Mouse (Mus musculus) megakaryocyte, adult 5-6 weeks (primary cell): ENCODE data around the gene Rhox4e. TPM values are rescaled to one million over a fixed set of nuclear protein-coding genes. Genes with fewer than 3 reads are reported as not detected.
"Not testable (repeated sequence)": the region's sequence is repeated elsewhere in the genome, so short reads cannot be mapped to it uniquely, and the experiment has no call there.

Source experiments
- ATAC-seq: 2 replicates; pipeline ENCODE4 v1.8.0; 2016; ENCODE audit warnings: mild to moderate bottlenecking, inconsistent platforms; ENCODE audit not compliant: poor library complexity, severe bottlenecking
- total RNA-seq, 2 experiments: library from RNA; stranded (forward) in 1 of 2; stranded (reverse) in 1 of 2; fragments of 153-499, 151-499 nt in 1 of 2; fragments of 221-1000, 200-1000 nt in 1 of 2; gene quantifications; 2 replicates each; pipeline versions ENCODE4 v1.2.3 to v1.2.4; 2015 to 2017

The Rhox4e gene
- total RNA-seq (2015): not detected in 2 replicates
- total RNA-seq (2017): not detected in 2 replicates

DNA sequence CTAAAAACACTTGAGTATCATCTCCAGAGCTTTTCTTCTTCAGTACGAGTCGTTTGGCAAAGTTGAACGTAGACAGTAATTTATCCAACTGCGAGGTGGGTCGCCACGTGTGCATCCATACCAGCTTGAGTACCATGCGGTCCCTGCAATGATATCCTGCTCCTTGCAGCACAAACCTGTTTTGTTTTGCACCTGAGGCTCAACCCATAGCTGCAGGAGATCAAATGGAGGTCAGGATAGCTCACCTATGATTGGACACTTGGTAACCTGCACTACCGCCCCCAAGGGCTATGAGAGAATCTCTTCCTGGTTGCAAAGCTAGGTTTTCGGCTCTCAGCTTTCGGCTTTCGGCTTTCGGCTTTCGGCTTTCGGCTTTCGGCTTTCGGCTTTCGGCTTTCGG, at the start of gene Rhox4e:
TSS of gene Rhox4e (plus strand) at position 301 of the 400 bp plus-strand sequence.
- ATAC-seq: not testable (repeated sequence)

GRCm38 (mm10) chrX:37514059-37514458, 43.2 kb upstream of the Rhox4e start, which contains the start of gene Rhox4d:
Rhox4d (plus strand) TSS chrX:37514359.
- ATAC-seq: not testable (repeated sequence)

GRCm38 (mm10) chrX:37530152-37530551, 27.1 kb upstream of the Rhox4e start, which contains the start of gene Rhox2e:
Rhox2e (plus strand) TSS chrX:37530452.
- ATAC-seq: not testable (repeated sequence)

DNA sequence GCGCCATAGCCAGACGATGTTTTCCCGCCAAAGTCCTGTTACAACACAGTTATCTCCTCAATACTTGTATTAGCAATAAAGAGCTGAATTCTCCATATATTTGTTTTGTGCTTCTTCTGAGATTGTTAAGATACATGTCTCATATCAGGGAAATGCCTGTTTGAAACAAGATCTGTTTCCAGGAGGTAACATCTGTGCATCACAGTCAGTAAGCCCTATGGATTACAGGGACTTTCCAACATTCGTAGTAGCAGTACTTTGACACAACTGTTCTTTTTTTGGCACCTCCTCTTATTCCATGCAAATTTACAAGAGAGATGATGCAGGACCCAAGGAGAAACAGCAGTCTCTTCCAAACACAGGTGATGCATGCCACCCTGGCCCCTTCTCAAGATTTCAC, 15.5 kb upstream of the Rhox4e start, which contains the start of gene Rhox3e:
TSS of gene Rhox3e (plus strand) at position 301 of the 400 bp plus-strand sequence.
- not testable (repeated sequence) for ATAC-seq

DNA sequence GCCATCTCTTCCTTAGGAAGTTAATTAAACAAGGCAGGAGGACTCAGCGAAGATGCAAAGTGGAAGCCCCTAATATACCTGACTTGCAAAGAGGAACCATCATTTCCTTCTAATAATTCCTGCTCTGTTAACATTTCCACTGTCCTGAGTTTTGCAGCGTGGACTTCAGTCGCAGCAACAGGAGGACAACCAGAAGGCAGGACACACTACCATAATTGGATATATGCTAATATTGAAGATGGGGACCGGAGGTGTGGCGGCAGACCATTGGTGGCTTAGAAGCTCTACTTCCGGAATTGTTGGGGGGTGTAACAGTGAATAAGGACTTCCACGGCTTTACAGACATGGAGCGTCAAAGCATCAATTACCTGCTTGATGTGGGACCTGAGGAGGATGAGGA, 13.9 kb downstream of the Rhox4e start, which contains the start of gene Rhox2f:
TSS of gene Rhox2f (plus strand) at position 301 of the 400 bp plus-strand sequence.
- ATAC-seq: not testable (repeated sequence)

DNA sequence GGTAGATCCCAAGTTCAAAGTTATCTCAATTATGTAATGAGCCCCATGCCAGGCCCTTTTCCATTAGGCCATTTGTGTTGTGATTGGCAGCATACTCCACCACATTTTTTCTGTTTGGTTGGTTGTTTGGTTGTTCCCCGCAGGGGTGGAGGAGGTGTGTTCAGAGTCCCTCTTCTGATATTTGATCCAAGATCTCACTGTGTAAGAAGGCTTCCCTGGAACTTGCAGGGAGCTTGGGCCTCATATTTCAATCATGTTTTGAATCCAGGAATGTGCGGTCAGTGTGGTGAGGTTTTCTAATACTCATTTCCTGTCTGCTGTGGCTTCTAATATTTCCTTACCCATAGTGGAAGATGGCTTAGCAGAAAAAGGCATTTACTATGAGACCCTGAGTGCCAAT, 15.4 kb downstream of the Rhox4e start:
- ATAC-seq: not testable (repeated sequence)

DNA sequence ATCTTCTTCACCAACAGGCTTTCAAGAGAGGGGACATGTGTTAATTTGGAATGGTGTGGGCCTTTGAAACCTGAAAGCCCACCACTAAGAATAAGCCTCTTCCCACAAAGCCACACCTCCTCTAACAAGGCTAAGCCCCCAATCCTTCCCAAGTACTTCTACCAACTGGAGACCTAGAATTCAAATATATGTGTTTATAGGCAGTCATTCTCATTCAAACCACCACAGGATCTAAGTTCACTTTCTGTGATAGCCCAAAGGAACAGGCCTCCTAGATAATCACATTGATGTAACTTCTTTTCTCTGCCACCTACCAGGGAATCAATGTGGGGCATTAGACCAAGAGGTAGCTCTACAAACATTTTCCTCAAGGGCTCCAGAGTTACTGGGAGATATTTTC, 23.5 kb downstream of the Rhox4e start, which contains the start of gene Rhox3f:
TSS of gene Rhox3f (plus strand) at position 301 of the 400 bp plus-strand sequence.
- not testable (repeated sequence) for ATAC-seq

GRCm38 (mm10) chrX:37607604-37608003, 50.4 kb downstream of the Rhox4e start, which contains the start of gene Rhox4f:
Rhox4f (minus strand) TSS chrX:37607704.
- not testable (repeated sequence) for ATAC-seq

Other genes starting within 250 kb of the Rhox4e start
- gene Rhox3a2, start 177.4 kb upstream of the Rhox4e start, total RNA-seq (2015): not detected in 2 replicates
- not detected in 2 replicates for gene Rhox3a2, start 177.4 kb upstream of the Rhox4e start, total RNA-seq (2017)
- gene Rhox4a2, start 166.6 kb upstream of the Rhox4e start, total RNA-seq (2015): not detected in 2 replicates
- not detected in 2 replicates for gene Rhox4a2, start 166.6 kb upstream of the Rhox4e start, total RNA-seq (2017)
- gene Rhox2b, start 145.3 kb upstream of the Rhox4e start, total RNA-seq (2015): not detected in 2 replicates
- not detected in 2 replicates for gene Rhox2b, start 145.3 kb upstream of the Rhox4e start, total RNA-seq (2017)
- gene Rhox4b, start 124.9 kb upstream of the Rhox4e start, total RNA-seq (2015): not detected in 2 replicates
- not detected in 2 replicates for gene Rhox4b, start 124.9 kb upstream of the Rhox4e start, total RNA-seq (2017)
- gene Rhox2c, start 103.7 kb upstream of the Rhox4e start, total RNA-seq (2015): not detected in 2 replicates
- gene Rhox2c, start 103.7 kb upstream of the Rhox4e start, total RNA-seq (2017): not detected in 2 replicates
- gene Rhox3c, start 98.8 kb upstream of the Rhox4e start, total RNA-seq (2015): not detected in 2 replicates
- not detected in 2 replicates for gene Rhox3c, start 98.8 kb upstream of the Rhox4e start, total RNA-seq (2017)
- not detected in 2 replicates for gene Rhox4c, start 77.1 kb upstream of the Rhox4e start, total RNA-seq (2015)
- gene Rhox4c, start 77.1 kb upstream of the Rhox4e start, total RNA-seq (2017): not detected in 2 replicates
- not detected in 2 replicates for gene Rhox2d, start 64.0 kb upstream of the Rhox4e start, total RNA-seq (2015)
- gene Rhox2d, start 64.0 kb upstream of the Rhox4e start, total RNA-seq (2017): not detected in 2 replicates
- not detected in 2 replicates for gene Rhox4d, start 43.1 kb upstream of the Rhox4e start, total RNA-seq (2015)
- gene Rhox4d, start 43.1 kb upstream of the Rhox4e start, total RNA-seq (2017): not detected in 2 replicates
- not detected in 2 replicates for gene Rhox2e, start 27.0 kb upstream of the Rhox4e start, total RNA-seq (2015)
- gene Rhox2e, start 27.0 kb upstream of the Rhox4e start, total RNA-seq (2017): not detected in 2 replicates
- gene Rhox3e, start 15.4 kb upstream of the Rhox4e start, total RNA-seq (2015): not detected in 2 replicates
- gene Rhox3e, start 15.4 kb upstream of the Rhox4e start, total RNA-seq (2017): not detected in 2 replicates
- not detected in 2 replicates for gene Rhox2f, start 14.0 kb downstream of the Rhox4e start, total RNA-seq (2015)
- not detected in 2 replicates for gene Rhox2f, start 14.0 kb downstream of the Rhox4e start, total RNA-seq (2017)
- not detected in 2 replicates for gene Rhox3f, start 23.6 kb downstream of the Rhox4e start, total RNA-seq (2015)
- gene Rhox3f, start 23.6 kb downstream of the Rhox4e start, total RNA-seq (2017): not detected in 2 replicates
- not detected in 2 replicates for gene Rhox4f, start 50.3 kb downstream of the Rhox4e start, total RNA-seq (2015)
- not detected in 2 replicates for gene Rhox4f, start 50.3 kb downstream of the Rhox4e start, total RNA-seq (2017)
- gene Rhox3g, start 71.2 kb downstream of the Rhox4e start, total RNA-seq (2015): not detected in 2 replicates
- not detected in 2 replicates for gene Rhox3g, start 71.2 kb downstream of the Rhox4e start, total RNA-seq (2017)
- not detected in 2 replicates for gene Rhox2g, start 86.1 kb downstream of the Rhox4e start, total RNA-seq (2015)
- not detected in 2 replicates for gene Rhox2g, start 86.1 kb downstream of the Rhox4e start, total RNA-seq (2017)
- gene Rhox4g, start 93.9 kb downstream of the Rhox4e start, total RNA-seq (2015): not detected in 2 replicates
- not detected in 2 replicates for gene Rhox4g, start 93.9 kb downstream of the Rhox4e start, total RNA-seq (2017)
- not detected in 2 replicates for gene Rhox3h, start 111.4 kb downstream of the Rhox4e start, total RNA-seq (2015)
- not detected in 2 replicates for gene Rhox3h, start 111.4 kb downstream of the Rhox4e start, total RNA-seq (2017)
- not detected in 2 replicates for gene Rhox2h, start 115.9 kb downstream of the Rhox4e start, total RNA-seq (2015)
- not detected in 2 replicates for gene Rhox2h, start 115.9 kb downstream of the Rhox4e start, total RNA-seq (2017)
- not detected in 2 replicates for gene Rhox5, start 247.4 kb downstream of the Rhox4e start, total RNA-seq (2015)
- not detected in 2 replicates for gene Rhox5, start 247.4 kb downstream of the Rhox4e start, total RNA-seq (2017)